Mouse (Mus musculus) neural tube, embryonic 11.5 days (tissue): Measurements from ENCODE around the gene Olfr816. TPM values are rescaled to one million over a fixed set of nuclear protein-coding genes. Genes with fewer than 3 reads are reported as not detected.
"Not testable (repeated sequence)": the region's sequence is repeated elsewhere in the genome, so short reads cannot be mapped to it uniquely, and the experiment has no call there.

Experiments
- ATAC-seq: fragments of 200-750 bp; cut with Nextera tagmentation; 2 replicates; pipeline ENCODE4 v1.8.0; 2017; ENCODE audit warnings: moderate number of reproducible peaks, mild to moderate bottlenecking, moderate TSS enrichment, moderate library complexity; ENCODE audit not compliant: insufficient read depth, low FRiP score, low TSS enrichment
- DNase-seq: peaks from one replicate; pipeline ENCODE4 v3.0.0-alpha.2; 2015; ENCODE audit warnings: low spot score
- H3K27ac ChIP-seq: fragments of 300-500 bp; sonication (generic); 2 replicates; pipeline ENCODE4 v1.5.1; 2014; ENCODE audit warnings: low read depth, mild to moderate bottlenecking, low read length
- H3K27me3 ChIP-seq: fragments of 300-500 bp; sonication (generic); 2 replicates; pipeline ENCODE4 v1.6.1; 2014; ENCODE audit warnings: mild to moderate bottlenecking, low read length, mixed read lengths; ENCODE audit not compliant: control insufficient read depth, insufficient read depth
- H3K36me3 ChIP-seq: fragments of 300-500 bp; sonication (generic); 2 replicates; pipeline ENCODE4 v1.6.1; 2014; ENCODE audit warnings: mild to moderate bottlenecking, low read length, moderate library complexity, mixed read lengths; ENCODE audit not compliant: control insufficient read depth, insufficient read depth
- H3K4me1 ChIP-seq: fragments of 300-500 bp; sonication (generic); 2 replicates; pipeline ENCODE4 v1.6.1; 2014; ENCODE audit warnings: low read length, mixed read lengths; ENCODE audit not compliant: control insufficient read depth, insufficient read depth
- H3K4me2 ChIP-seq: fragments of 300-500 bp; sonication (generic); 2 replicates; pipeline ENCODE4 v1.6.1; 2014; ENCODE audit warnings: low read depth, mild to moderate bottlenecking, moderate library complexity
- H3K4me3 ChIP-seq: fragments of 300-500 bp; sonication (generic); 2 replicates; pipeline ENCODE4 v1.5.1; 2014; ENCODE audit warnings: low read depth, low read length
- H3K9ac ChIP-seq: fragments of 300-500 bp; sonication (generic); 2 replicates; pipeline ENCODE4 v1.6.1; 2014; ENCODE audit warnings: mild to moderate bottlenecking, low read length
- H3K9me3 ChIP-seq: fragments of 300-500 bp; sonication (generic); 2 replicates; pipeline ENCODE4 v1.6.1; 2016; ENCODE audit warnings: low read length; ENCODE audit not compliant: control insufficient read depth
- WGBS: fragments of 180-500 bp; shearing (Covaris S2); extraction: QIAGEN DNeasy Blood & Tissue Kit; methylation state at CpG from one replicate; pipeline ENCODE4 v1.1.7; 2014; 5-methylcytosine and 5-hydroxymethylcytosine counted together
- polyA plus RNA-seq: library from polyadenylated mRNA; unstranded; fragments of >200 nt; fragmentation: Nextera tagmentation; extraction: Ambion mirVana; gene quantifications from 2 replicates; pipeline ENCODE4 v1.2.1, GENCODE M21; 2014

Olfr816 gene
- not detected in 2 replicates for polyA plus RNA-seq

- WGBS: 69% methylated on average over 1 of the region's 1 CpGs
- Histone ChIP-seq H3K4me2 (no peak within 1 kb of the TSS), H3K4me3 (no peak within 1 kb of the TSS), H3K36me3 (no peaks in the 10 kb centered on the region), H3K9me3 (no peaks in the 10 kb centered on the region), H3K9ac (no peak within 1 kb of the TSS), H3K27me3 (no peaks in the 10 kb centered on the region), H3K4me1 (no peaks in the 10 kb centered on the region), H3K27ac (no peak within 1 kb of the TSS)
- DNase-seq: no peak
- no peak for ATAC-seq
Measured at GRCm38 (mm10) chr10:129915497-129915896, at the start of gene Olfr816. Gene Olfr816 (minus strand): TSS chr10:129915597.

- no peak for DNase-seq
- WGBS: 92% methylated on average over 2 of the region's 2 CpGs
- Histone ChIP-seq H3K27ac (no peak within 1 kb of the TSS), H3K4me2 (no peak within 1 kb of the TSS), H3K9ac (no peak within 1 kb of the TSS), H3K4me3 (no peak within 1 kb of the TSS), H3K36me3 (no peaks in the 10 kb centered on the region), H3K9me3 (no peaks in the 10 kb centered on the region), H3K27me3 (no peaks in the 10 kb centered on the region), H3K4me1 (no peaks in the 10 kb centered on the region)
- ATAC-seq: no peak
Measured at GRCm38 (mm10) chr10:129949000-129949399, 33.6 kb upstream of the Olfr816 start, which contains the start of gene Olfr818. Gene Olfr818 (minus strand): TSS chr10:129949100.

DNA sequence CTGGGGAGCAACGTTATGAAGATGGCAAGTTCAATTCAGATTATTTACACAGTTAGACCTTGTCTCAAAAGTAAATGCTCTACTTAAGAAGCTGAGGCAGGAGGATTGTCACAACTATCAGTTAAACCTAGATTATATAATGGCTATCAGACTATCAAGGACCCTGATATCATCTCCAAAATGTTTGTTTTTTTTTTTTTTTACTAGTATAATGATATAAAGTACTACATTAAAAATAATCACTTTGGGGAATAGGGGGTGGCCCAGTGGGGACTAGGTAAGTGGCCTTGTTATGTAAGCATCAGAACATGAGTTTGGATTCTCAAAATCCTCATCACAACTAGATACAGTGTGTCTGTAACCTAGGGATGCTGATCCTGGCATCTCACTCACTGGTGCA is 9.6 kb downstream of the Olfr816 start, which contains the start of gene Olfr815:
Gene Olfr815 (minus strand): TSS at position 101 of the 400 bp plus-strand sequence.
- not testable (repeated sequence) for H3K4me3 ChIP-seq, H3K27ac ChIP-seq, H3K9ac ChIP-seq, H3K4me1 ChIP-seq, H3K4me2 ChIP-seq, H3K36me3 ChIP-seq, ATAC-seq, H3K9me3 ChIP-seq, H3K27me3 ChIP-seq, DNase-seq
- WGBS: no CpG with 5 or more reads among the region's 1 CpGs

DNA sequence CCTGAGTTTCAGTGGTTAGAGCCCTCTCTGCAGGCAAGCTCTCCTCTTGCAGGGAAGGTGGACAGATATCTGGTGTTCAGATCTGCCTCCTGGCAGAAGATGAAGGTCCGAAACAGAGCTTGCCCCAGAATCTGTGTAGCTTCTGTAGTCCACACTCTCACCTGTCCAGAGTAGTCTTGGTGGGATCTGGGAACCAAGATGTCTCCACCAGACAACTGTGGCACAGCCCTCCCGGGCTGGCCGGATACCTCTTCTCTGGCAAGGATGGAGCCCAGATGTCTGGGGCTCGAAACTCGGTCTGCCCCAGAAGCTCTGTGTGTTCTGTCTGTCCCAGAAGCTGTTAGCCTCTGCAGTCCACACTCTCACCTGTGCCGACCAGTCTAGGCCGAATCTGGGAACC is 29.5 kb downstream of the Olfr816 start:
- H3K9me3 ChIP-seq: no peaks in the 10 kb centered on the region
- 95% methylated on average over 7 of the region's 7 CpGs for WGBS
- H3K9ac ChIP-seq: no peak overlapping the region
- H3K4me1 ChIP-seq: no peaks in the 10 kb centered on the region
- H3K4me2 ChIP-seq: no peak overlapping the region
- no peak overlapping the region for H3K4me3 ChIP-seq
- no peak overlapping the region for H3K27ac ChIP-seq
- no peaks in the 10 kb centered on the region for H3K27me3 ChIP-seq
- no peaks in the 10 kb centered on the region for H3K36me3 ChIP-seq
- ATAC-seq (no peak), DNase-seq (no peak)

DNA sequence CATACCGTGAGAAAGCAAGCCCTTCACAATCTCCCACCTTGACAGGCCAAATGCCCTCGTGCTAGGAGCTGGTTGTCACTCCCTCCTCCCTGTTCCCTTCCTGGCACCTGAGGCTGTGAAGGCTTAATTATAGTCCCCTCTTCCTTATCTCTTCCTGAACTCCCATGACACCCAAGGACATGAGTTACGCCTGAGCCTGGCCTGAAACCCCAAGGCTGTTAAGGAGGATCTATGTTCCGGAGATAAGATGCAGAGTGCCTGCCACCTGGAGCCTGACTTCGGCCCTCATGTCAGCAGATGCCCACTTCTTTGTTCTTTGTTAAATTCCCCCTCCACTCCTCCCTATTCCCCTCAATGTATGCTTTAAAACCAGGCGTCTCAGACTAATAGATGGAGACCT is 29.9 kb downstream of the Olfr816 start:
- H3K9ac ChIP-seq, H3K27ac ChIP-seq, H3K36me3 ChIP-seq, H3K4me3 ChIP-seq, ATAC-seq, H3K9me3 ChIP-seq, DNase-seq, H3K27me3 ChIP-seq, H3K4me2 ChIP-seq, H3K4me1 ChIP-seq: not testable (repeated sequence)
- WGBS: 78% methylated on average over 6 of the region's 6 CpGs

DNA sequence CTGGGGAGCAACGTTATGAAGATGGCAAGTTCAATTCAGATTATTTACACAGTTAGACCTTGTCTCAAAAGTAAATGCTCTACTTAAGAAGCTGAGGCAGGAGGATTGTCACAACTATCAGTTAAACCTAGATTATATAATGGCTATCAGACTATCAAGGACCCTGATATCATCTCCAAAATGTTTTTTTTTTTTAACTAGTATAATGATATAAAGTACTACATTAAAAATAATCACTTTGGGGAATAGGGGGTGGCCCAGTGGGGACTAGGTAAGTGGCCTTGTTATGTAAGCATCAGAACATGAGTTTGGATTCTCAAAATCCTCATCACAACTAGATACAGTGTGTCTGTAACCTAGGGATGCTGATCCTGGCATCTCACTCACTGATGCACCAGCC is 35.6 kb downstream of the Olfr816 start, which contains the start of gene Olfr814:
Gene Olfr814 (minus strand): TSS at position 101 of the 400 bp plus-strand sequence.
- ATAC-seq, H3K36me3 ChIP-seq, H3K27ac ChIP-seq, DNase-seq, H3K4me3 ChIP-seq, H3K9me3 ChIP-seq, H3K27me3 ChIP-seq, H3K9ac ChIP-seq, H3K4me1 ChIP-seq, H3K4me2 ChIP-seq: not testable (repeated sequence)
- no CpG with 5 or more reads among the region's 1 CpGs for WGBS

Other genes starting within 250 kb of the Olfr816 start
- gene Olfr801, start 241.7 kb downstream of the Olfr816 start, polyA plus RNA-seq: not detected in 2 replicates
- gene Olfr802, start 227.4 kb downstream of the Olfr816 start, polyA plus RNA-seq: not detected in 2 replicates
- gene Olfr803, start 221.3 kb downstream of the Olfr816 start, polyA plus RNA-seq: not detected in 2 replicates
- not detected in 2 replicates for gene Olfr804, start 212.4 kb downstream of the Olfr816 start, polyA plus RNA-seq
- not detected in 2 replicates for gene Olfr805, start 186.2 kb downstream of the Olfr816 start, polyA plus RNA-seq
- not detected in 2 replicates for gene Olfr806, start 173.7 kb downstream of the Olfr816 start, polyA plus RNA-seq
- not detected in 2 replicates for gene Olfr807, start 157.8 kb downstream of the Olfr816 start, polyA plus RNA-seq
- gene Olfr808, start 150.1 kb downstream of the Olfr816 start, polyA plus RNA-seq: not detected in 2 replicates
- not detected in 2 replicates for gene Olfr809, start 141.0 kb downstream of the Olfr816 start, polyA plus RNA-seq
- not detected in 2 replicates for gene Olfr810, start 120.7 kb downstream of the Olfr816 start, polyA plus RNA-seq
- gene Olfr811, start 111.2 kb downstream of the Olfr816 start, polyA plus RNA-seq: not detected in 2 replicates
- gene Olfr812, start 69.5 kb downstream of the Olfr816 start, polyA plus RNA-seq: not detected in 2 replicates
- not detected in 2 replicates for gene Olfr813, start 60.2 kb downstream of the Olfr816 start, polyA plus RNA-seq
- gene Olfr814, start 35.7 kb downstream of the Olfr816 start, polyA plus RNA-seq: not detected in 2 replicates
- not detected in 2 replicates for gene Olfr815, start 9.7 kb downstream of the Olfr816 start, polyA plus RNA-seq
- not detected in 2 replicates for gene Olfr818, start 33.5 kb upstream of the Olfr816 start, polyA plus RNA-seq
- gene Olfr819, start 51.7 kb upstream of the Olfr816 start, polyA plus RNA-seq: not detected in 2 replicates
- not detected in 2 replicates for gene Olfr247, start 60.5 kb upstream of the Olfr816 start, polyA plus RNA-seq
- not detected in 2 replicates for gene Gm10310, start 69.5 kb upstream of the Olfr816 start, polyA plus RNA-seq
- not detected in 2 replicates for gene Olfr820, start 97.0 kb upstream of the Olfr816 start, polyA plus RNA-seq
- not detected in 2 replicates for gene Olfr821, start 114.8 kb upstream of the Olfr816 start, polyA plus RNA-seq
- not detected in 2 replicates for gene Olfr822, start 155.6 kb upstream of the Olfr816 start, polyA plus RNA-seq
- not detected in 2 replicates for gene Olfr823, start 199.8 kb upstream of the Olfr816 start, polyA plus RNA-seq
- gene Olfr824, start 214.4 kb upstream of the Olfr816 start, polyA plus RNA-seq: not detected in 2 replicates